Mouse (Mus musculus) G1E-ER4 (cell line): ENCODE results near the gene Tcf7l1. TPM values are rescaled to one million over a fixed set of nuclear protein-coding genes. Genes with fewer than 3 reads are reported as not detected.

Experiments used
- GATA1 ChIP-seq: IDR thresholded peaks from one replicate; pipeline ENCODE4 v1.8.0; 2012; ENCODE audit warnings: low read length, inconsistent platforms
- polyA plus RNA-seq: library from polyadenylated mRNA; stranded (reverse); fragments of >175 nt; gene quantifications from 2 replicates; pipeline ENCODE4 v1.2.3, GENCODE M21; 2012

Tcf7l1 gene
- polyA plus RNA-seq, 1 experiment, result not detected

DNA sequence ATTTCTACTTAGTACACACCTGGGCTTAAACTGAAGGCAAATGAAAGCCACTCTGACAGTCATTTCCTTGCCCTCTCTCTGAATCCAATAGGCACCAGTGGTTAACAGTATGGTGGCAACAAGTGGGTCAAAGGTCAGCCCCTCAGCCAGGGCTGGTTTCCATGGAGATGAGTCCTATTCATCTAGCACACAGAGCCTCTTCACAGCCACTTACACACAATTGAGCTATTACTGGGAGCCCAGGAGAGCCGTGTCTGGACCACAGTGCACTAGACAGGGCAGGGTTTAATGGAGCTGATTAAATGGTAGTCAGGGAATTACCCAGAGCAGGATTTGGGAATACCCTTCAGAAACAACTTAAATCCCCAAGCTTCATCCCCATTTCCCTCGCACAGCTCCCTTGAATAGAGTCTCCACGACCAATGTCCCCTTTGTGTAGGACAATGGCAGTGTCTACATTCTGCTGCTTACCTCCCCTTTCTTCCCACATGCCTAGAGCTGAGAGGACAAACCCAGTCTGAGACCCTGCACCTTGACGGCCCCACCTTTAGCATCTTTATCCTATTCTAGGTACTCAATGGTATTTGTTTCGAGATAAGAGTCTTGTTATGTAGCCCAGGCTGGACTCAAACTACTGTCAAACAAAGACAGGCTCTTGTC lies 89.5 kb downstream of the Tcf7l1 start:
- TF ChIP-seq GATA1, result no peak

DNA sequence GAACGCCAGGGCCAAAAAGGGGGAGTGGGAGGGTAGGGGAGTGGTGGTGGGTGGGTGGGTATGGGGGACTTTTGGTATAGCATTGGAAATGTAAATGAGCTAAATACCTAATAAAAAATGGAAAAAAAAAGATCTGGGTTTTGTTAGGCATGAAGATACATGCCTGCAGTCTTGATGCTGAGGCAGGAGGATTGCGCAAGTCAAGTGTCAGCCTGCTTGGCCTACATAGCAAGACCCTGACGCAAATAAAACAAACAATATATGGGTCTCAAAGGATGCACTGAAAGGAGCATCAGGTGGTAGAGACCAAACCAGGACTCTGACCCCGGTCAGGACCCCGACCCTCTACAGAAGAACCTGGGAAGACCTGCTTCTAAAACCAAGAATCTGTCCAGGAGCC lies 90.5 kb downstream of the Tcf7l1 start:
- no peak for TF ChIP-seq GATA1

DNA sequence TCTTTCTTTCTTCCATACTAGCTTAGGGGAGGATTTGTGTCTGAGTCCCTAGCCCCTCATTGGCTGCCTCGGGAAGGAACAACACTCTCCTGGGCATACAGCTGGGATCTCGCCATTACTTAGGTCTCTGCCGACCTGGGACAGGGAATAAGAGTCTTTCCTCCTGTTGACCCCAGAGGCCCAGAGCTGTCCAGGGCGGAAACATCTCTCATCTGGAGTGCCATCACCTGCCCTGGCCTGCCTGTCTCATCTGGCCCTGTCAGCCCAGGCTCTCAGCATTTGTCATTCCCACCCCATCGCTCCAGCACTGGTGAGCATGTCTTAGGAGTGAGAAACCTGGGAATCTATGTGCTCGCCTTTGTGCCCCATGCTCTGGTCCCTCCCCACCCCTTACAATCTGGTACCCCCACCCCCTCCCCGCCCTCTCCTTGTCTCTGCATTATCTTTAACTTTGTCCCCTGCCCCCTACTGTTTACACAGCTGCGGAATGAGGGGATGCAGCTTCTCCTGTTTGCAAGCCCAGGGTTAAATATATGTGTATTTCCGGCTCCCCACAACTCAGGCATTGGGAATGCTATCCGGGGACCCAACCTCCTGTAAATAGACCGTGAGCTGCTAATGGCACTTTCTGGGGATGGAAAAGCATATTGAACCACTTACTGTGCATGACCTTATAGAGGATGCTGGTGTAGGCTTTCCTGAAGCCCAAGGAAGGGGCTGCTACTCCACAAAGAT lies 92.3 kb downstream of the Tcf7l1 start:
- TF ChIP-seq GATA1, result no peak

DNA sequence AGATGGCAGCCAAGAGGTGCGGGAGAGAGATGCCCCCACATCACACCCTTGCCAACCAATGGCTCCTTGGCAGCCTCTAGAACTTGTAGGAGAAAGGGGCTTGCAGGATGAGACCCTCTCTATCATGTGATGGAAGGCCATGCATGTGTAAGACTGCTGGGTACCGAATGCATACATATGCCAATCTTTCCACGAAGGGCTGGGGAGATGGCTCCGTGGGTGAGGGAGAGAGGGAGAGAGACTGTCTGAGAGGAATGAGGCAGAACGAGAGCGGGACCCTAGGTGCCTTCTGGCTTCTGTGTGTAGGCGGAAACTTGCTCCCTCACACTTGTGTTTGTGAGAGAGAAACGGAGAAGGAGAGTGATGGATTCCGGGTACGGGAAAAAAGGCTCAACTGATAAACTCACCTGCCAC lies 94.3 kb downstream of the Tcf7l1 start:
- no peak for TF ChIP-seq GATA1

DNA sequence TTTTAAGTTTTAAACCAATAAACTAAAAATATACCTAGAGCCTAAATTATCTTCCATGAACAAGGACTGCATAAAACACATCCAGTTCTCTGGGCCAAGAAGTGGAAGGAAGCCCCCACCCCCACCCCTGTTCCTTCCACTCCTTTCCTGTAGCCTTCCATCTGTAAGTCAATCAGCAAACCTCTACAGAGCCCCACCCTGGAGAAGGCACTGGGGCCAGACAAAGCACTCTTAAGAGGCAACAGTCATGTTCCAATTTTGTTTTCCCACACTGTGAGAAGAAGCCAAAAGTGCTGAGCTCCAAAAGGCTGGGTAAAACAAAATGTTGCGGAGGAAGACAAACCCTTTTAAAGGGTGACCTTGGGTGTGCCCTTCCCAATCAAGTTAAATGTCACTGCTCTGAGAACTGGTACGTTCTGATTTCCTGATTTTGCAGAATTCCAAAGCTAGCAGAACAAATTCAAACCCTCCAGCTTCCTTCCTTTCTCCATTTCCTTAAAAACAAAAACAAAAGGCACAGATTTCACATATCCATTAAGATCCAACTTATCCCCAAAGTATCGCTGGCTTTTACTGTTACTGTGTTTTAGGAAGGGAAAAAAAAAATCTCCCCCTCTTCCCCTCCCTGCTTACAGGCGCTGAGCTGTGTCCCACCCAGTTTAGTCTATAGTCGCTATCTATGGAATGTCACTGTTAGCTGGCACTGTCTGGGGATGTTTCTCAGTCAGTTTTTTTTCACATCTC lies 94.8 kb downstream of the Tcf7l1 start:
- no peak for TF ChIP-seq GATA1

DNA sequence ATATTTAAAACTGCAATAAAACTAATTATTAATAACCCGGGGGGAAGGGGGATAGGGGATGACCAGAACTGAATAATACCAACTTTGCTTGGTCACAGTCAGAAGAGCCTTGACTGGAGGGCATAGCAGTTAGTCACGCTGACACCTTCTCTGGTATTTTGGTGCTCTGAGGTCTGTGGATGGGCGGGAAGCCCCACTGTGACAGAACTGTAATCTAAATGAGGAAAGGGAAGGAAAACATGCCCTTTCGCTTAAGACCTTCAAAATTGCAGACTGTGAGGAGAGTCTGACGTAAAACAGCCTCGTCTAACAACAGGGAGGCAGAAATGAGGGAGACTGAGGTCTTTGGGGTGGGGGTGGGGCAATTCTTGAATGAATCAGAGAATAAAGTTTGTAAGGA lies 96.6 kb downstream of the Tcf7l1 start:
- no peak for TF ChIP-seq GATA1

DNA sequence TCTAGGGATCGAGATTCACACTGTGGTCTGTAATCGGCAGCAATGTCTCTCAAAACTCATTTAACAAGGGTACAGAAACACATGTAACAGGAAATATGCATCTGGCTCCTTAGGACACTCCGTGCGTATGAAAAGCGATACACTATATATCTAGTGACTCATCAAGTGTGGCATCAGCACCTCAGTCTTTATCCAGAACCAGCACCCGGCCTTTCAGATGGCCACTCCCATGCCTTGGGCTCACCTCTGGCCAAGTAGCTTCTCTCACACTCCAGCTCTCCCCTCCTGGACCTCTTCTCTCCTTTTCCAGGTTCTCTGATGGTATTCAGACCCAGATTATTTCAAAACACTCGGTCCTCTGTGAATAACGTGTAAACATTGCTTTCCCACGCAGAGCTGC lies 97.5 kb downstream of the Tcf7l1 start:
- TF ChIP-seq GATA1, result no peak

DNA sequence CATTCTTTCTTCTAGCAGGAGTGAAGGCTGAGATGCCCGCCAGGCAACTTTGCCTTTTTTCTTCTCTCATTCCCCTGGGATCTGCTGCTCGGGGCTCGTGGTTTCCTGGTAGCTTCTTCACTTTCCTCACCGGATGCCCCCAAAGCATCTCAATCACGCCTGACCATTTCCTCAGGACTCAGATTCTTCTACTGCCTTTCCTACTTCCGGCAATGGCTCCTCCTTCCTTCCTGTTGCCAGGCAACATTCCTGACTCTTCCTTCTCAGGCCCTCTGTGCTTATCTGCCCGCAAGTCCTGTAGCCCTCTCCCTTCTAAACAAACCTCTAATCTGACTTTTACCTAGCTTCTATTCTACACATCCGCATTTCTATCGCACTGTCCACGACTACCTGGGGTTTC lies 98.5 kb downstream of the Tcf7l1 start:
- no peak for TF ChIP-seq GATA1

DNA sequence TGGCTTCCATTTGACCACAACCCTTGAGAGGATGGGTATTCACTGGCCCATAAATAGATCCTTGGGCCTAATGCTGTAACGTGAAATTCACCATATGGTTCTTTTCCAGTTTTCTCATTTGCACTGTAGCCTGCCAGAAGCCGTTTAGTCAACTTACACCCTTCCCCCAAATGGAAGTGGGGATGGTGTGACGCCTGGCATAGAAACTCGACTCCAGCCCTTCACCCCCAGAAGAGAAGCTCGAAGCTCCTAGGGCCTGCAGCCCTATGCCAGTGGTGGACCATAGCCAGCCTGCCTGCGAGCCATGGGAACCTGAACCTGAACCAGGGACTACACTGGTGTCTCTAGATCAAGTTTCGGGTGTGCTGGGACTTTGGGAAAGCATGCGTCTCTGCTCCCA lies 99.1 kb downstream of the Tcf7l1 start:
- no peak for TF ChIP-seq GATA1

DNA sequence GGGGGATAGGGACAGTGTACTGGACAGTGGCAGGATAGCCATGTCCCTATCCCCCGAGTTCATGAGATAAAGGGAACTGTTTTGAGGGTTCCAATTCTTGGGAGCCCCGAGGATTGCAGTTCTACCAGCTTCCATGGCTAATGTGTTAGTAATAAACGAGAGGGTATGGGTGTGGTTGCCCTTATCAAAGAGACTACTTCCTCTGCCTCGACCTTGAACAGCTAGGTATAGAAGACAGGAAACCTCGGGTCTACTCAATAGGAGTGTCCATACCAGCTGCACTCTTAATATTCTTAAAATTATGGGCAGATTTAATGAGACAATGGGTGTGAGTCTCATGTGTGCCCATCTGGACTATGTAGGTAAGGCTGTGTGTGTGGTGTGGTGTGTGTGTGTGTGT lies 100.0 kb downstream of the Tcf7l1 start:
- no peak for TF ChIP-seq GATA1

DNA sequence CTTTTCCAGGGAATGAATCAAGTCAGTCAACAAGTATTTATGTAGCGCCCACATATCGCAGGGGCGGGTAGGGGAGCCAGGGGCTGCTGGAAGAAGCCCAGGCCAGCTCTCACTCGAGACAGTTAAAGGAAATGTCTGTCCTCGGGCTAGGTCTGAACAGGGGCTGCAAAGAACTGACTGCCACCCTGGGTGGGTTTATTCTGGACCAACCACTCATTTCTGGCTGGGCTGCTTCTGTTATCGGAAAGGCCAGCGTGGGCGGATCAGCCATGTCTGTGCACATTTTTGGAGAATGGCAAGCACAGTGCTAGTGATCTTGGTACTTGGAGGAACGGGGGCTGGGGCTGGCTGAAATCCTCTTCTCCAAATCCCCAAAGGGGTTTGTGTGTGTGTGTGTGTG lies 103.9 kb downstream of the Tcf7l1 start:
- TF ChIP-seq GATA1, result no peak

DNA sequence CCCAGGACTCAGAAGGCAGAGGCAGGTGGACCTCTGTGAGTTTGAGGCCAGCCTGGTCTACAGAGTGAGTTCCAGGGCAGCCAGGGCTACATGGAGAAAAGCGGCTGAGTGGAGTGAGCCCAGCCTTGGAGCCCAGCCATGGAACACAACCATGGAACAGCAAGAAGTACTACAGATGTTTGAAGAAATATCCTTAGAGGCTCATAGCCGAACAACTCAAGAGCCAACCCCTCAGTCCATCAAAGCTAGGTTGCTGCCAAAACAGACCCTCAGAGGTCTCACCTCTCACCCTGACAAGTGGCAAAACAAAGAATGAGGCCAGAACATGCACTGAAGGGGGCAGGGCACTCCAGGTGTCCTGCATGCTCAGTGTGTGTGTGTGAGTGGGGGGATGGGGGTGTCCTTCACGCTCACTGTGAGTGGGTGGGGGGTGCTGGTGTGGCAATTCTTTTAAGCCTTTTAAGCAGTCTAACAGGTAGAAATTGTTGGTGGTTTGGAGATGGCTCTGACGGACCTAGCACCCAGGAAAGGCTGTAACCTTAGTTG lies 104.7 kb downstream of the Tcf7l1 start:
- no peak for TF ChIP-seq GATA1

DNA sequence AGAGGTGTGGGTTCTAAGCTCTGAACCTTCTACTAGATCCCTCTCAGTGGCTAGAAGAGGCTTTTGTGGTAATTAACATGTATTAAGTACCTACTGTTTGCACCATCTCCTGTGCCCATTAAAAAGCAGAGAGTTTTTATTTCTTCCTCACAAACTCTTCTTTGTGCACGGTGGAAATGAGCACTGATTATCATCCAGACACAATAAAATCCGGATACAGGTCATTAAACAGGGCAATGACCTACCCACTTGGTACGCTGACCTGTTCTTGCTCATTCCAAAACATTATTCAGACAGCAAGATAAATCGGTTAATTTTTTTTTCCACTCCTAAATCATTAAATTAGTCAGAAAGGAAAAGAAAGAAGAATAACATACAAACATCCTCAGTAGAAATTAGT lies 106.8 kb downstream of the Tcf7l1 start:
- no peak for TF ChIP-seq GATA1

DNA sequence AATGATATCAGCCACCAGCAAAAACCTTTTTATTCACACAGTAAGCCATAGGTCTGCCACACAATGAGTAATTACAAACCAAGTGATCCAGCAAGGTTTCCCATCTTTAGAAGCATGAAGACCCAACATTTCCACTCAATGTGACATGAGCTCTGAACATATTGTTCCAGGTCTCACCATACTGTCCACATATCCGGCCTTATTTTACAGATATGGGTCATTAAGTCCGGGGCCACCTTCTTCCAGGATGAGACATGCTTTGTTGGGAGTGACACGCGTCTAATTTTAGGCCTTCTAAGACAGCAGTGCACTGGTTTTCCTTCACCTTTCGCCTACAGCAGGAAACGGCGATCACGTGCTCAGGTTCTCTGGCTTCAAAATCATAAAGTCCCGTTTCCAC lies 108.1 kb downstream of the Tcf7l1 start:
- no peak for TF ChIP-seq GATA1

DNA sequence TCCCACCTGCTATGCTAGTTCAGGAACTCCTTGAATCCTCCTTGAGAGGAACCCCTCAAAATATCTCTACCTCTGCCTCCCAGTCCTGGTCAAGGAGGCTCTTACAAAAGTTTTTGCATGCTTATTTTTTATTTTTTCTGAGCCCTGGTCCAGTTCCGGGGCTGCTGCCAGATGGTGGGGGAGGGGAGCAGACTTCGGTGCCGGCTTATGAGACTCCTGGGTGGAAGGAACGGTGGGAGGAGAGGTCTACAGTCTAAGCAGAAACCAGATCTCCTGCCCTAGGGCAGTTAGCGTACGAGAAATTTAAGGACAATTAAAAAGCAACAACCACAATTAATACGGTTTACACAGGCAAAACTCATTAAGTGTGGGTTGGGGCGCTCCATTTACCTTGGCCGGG lies 110.4 kb downstream of the Tcf7l1 start:
- no peak for TF ChIP-seq GATA1

DNA sequence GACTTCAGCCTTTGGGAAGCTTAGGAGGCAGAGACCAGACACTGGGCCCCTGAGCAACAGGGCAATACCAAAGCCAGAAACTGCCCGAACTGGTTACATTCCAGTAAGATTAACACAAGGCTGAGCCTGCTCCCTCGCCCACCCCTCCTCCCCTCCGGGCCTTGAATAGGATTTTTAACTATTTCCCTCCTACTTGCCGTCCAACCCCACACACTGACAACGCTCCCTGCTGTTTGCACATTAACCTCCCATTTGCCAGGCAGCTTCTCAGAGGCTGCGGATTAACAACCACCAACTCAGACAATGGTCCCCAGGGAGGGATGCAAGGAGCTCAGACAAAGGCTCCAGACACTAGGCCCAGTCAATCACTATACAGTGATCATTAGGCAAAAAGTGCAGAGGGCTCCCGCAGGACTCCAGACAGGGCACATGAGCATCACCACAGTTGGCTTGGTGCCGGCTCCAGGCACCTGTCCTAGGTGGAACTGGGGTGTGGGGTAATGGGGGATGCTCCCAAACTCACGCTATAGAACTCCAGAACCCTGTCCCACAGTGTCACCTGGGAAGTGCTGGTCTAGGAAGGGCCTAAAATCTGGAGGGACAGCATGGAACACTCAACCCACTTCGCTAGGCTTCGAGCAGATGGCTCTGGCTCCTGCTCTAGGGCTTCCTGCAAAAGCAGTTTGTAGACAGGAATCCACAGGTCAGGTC lies 111.4 kb downstream of the Tcf7l1 start:
- no peak for TF ChIP-seq GATA1
